Mouse (Mus musculus) left cerebral cortex, adult 11 months (tissue): ENCODE data around the gene Zfyve27.

Experiments used
- DNase-seq: peaks from one replicate; pipeline ENCODE4 v3.0.0; 2022; ENCODE audit warnings: low spot score

The Zfyve27 gene

DNA sequence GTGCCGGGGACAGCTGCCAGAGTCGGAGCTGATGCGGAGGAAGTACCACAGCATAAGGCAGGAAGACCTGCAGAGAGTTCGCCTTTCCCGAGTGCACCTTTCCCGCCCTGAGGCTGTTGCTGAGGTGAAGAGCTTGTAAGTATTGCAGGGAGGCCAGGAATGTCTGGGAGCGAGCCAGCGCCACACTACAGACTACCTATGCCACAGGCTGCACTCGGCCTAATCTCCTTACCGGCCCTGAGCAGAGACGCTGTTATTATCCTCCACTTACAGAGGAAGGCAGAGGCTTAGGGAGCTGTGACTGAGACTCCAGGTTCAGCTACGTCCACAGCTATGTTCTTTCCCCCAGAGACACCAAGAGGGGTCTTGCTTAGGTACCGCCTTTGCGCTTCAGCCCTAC, 15.6 kb downstream of the Zfyve27 start:
- DNase-seq: no peak

DNA sequence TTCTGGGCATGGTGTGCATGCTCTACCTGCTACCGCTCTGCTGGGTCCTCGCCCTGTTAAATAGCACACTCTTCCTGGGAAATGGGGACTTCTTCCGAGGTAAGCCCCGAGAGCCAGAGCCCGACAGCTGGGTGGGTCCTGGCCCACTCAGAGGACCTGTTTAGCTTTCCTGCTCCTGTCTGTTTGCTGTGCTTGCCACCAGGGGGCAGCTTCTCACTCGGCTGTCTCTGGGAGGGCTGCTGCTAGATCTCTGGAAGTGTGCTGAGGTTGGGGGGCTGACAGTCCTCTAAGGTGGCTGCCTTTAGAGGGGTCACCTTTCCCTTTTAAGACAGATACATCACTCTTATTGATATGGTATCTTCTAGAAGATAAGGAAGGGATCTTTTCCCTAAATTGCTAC, 18.9 kb downstream of the Zfyve27 start:
- DNase-seq: no peak

DNA sequence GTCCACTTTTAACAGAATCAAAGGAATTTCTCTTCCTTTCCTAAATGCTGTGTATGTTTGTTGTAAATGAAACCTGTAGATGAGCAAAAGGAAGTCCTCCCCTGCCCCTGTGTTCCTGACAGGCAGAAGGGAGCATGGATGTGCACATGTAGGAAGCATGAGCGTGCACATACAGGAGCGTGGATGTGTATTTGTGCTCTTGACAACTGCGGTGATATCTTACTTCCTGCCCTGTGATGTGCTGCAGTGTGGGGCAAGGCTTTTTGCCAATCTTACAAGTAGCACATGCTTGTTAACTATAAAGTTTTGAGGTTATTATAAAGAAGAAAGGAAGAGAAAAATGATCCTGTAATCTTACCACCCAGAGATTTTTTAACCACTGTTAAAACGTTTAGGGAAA, 26.0 kb downstream of the Zfyve27 start:
- DNase-seq: no peak

DNA sequence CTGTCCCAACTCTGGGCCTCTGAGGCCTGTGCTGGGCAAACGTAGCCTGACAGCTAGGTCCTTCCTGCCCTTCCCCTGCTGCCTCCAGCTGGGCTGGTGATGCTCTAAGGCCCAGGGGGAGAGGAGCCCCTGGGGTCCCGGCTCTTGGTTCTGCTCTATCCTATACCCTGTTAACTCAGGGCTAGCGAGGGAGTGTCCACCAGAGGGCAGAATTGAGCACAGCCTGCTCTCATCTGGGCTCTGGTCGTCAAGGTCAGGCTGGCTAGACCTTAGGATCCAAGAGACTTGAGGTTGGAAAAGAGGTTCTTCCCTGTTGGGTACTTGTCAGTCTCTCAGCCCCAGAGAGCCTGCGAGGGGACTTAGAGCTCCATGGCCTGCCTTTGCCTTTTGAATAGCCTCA, 26.7 kb downstream of the Zfyve27 start:
- no peak for DNase-seq

DNA sequence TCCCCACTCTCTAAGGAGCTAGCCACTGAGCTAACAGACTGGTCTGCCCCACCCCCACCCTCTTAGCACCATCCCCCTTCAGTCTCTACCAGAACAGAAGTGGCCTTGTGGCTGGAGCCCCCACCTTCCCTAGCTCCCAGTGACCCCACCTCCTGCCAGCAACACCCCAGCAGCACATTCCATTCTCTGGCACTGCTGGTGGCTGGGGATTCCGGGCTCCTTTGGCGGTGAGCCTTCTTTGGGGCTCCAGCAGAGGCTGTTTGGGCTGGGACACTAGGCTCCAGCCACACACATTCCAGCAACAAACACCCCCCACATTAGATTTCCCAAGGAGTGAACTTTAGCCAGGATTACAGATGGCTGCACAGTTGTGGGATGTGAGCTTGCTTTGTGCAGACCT, 29.6 kb downstream of the Zfyve27 start:
- DNase-seq: no peak

DNA sequence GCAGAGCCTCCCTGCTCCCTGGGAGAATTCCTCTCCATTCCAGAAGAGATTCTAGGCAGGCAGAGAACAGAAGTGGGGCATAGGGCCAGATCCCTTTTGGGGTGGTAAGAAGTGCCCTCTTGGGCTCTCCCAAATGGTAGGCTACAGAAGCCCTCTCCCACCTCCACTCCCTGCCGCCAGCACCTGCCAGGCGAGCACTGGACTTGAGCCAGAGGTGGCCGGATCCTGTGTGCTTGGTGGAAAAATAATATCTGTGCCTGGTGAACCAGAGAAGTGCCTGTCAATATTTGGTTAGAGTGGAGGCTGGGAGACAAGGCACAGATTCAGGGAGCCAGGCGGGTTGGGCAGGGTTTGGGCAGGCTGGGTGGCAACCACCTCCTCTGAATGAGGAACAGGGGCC, 32.6 kb downstream of the Zfyve27 start:
- no peak for DNase-seq

- no peak for DNase-seq
These were observed 33.3 kb downstream of the Zfyve27 start for GRCm38 (mm10) chr19:42197066-42197465.

GRCm38 (mm10) chr19:42198026-42198425, 34.3 kb downstream of the Zfyve27 start:
- no peak for DNase-seq

GRCm38 (mm10) chr19:42201696-42202381, 38.1 kb downstream of the Zfyve27 start, which contains the start of gene Sfrp5:
Gene Sfrp5, minus strand, starts transcription at chr19:42202252.
- DNase-seq: no peak

- DNase-seq: no peak
These were observed 38.7 kb downstream of the Zfyve27 start for GRCm38 (mm10) chr19:42202467-42202866.

DNA sequence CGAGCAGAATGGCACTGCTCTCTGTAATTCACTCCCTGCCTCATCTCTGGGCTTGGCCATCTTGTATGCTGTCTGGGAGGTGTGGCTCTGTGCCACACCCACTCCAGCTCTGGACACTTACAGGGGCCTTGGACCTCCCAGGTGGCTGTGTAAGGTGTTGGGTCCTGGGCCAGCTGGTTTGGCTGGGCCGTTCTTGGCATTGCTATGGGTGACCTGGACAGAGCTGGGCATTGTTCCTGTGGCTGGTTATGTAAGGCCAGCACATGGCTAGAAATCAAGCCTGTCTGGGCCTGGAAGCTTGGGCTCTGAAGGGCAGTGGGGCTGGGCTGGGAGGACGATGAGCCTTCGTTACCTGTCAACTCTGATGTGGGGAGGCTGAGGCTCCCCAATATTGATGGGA, 40.6 kb downstream of the Zfyve27 start:
- no peak for DNase-seq

DNA sequence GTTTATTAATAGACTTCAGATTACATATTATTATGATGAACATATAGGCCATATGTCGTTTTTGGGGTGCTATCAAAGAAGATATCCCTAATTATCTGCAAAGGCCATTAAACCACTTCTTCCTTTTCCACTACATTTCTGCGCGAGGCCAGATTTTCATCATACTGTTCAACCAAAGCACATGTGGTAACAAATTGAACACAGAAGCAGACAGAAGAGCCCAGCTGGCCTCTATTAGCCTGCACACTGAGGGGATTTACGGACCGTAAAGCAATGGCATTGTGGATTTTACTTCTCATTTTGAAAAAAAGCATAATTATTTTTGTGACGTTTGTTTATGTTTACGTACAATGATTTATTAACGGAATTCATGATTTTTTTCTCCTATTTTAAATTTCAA, 41.5 kb downstream of the Zfyve27 start:
- no peak for DNase-seq

DNA sequence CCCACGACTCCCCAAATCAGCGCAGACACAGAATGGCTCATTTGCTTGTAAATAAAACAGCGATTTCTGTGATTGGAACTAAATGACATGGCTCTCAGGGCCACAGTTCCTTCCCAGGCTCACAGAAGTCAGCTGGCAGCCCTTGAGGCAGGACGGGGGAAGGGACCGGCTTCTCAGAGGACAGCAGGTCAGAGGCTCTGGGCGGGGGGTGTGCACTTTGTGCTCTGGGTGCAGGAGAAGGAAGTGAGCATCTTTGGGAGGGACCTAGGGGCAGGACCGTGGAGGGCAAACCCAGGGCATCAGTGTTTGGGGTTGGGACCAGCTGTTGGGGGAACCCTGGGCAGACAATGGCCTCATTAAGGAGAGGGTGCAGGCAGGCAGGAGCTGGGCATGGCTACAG, 45.7 kb downstream of the Zfyve27 start:
- DNase-seq: no peak

GRCm38 (mm10) chr19:42209976-42210375, 46.2 kb downstream of the Zfyve27 start:
- DNase-seq: no peak

- no peak for DNase-seq
These were observed 48.2 kb downstream of the Zfyve27 start for GRCm38 (mm10) chr19:42211936-42212335.

DNA sequence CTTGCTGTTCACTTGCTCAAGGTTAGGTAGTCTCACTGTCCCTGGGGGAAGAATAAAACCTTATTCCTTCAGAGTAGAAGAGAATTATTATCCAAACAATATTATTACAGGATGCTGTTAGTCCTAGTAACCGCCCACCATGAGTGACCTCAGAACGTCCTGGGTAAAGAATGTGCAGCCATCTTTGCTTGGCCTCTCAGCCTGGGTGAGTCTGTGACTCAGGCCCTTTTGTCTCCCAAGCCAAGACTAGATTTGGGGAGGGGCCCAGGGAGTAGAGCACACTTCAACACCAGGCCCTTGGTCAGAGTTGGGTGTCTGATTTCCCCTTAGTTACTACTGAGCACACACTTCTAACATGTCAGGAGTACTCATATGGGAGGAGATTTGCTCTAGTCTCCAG, 50.9 kb downstream of the Zfyve27 start:
- DNase-seq: no peak

- DNase-seq: no peak
These were observed 53.1 kb downstream of the Zfyve27 start for GRCm38 (mm10) chr19:42216699-42217373.

- no peak for DNase-seq
These were observed 53.6 kb downstream of the Zfyve27 start for GRCm38 (mm10) chr19:42217374-42217763.

GRCm38 (mm10) chr19:42226451-42226850, 62.7 kb downstream of the Zfyve27 start:
- DNase-seq: no peak

GRCm38 (mm10) chr19:42229499-42230287, 65.9 kb downstream of the Zfyve27 start:
- no peak for DNase-seq

GRCm38 (mm10) chr19:42230288-42230568, 66.5 kb downstream of the Zfyve27 start:
- no peak for DNase-seq

DNA sequence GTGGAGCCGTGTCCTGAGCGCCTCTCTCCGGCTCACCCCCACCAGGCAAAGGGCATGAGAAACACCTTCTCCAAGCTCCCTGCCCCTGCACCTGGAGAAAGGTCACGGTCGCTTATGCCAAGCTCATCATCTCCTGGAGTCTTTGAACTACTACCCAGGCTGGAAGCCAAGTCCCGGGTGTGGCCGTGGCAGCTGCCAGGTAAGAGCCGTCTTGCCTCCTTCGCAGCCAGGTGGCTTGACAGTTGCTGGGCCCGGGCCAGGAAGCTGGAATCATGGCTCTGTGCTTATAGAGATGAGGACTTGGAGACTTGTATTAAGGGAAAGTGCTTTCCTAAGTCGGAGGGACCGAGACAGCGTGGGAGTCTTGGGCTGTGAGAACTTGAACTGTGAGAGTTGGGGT, 67.2 kb downstream of the Zfyve27 start:
- DNase-seq: no peak

GRCm38 (mm10) chr19:42237602-42238340, 74.0 kb downstream of the Zfyve27 start:
- DNase-seq: peak; percentile 42
